In the genomic region with DNA sequence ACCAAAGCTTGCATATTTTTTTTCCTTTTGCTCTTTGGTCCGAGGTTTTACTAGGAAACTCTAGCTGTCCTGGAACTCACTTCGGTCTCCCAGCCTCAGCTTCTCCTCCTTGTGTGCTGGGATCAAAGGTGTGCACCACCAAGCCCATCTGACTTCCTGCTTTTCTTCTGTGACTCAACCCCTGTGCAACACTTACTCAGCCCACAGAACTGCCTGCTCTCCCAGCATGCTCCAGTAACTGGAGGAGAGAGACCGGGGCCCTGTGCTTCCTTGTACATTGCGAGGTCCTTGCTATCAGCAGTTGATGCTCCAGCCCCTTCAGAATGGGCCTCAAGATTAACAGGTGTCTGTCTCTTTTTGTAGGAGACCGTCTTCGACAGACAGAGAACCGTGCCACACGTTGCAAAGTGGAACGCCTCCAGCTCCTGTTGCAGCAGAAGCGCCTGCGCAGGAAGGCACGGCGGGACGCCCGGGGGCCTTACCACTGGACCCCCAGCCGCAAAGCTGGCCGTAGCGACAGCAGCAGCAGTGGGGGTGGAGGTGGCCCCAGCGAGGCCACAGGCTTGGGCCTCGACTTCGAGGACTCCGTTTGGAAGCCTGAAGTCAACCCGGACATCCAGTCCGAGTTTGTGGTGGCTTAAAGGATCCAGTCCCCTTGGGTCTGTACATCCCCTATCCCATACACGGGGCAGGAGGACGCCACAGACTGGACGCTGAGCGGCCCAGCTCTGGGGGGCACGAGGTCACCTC, we compare ENCODE assay signal across 8 mouse cellular contexts. TPM values are rescaled to one million over a fixed set of nuclear protein-coding genes. Genes with fewer than 3 reads are reported as not detected.
DNase-seq lines count a peak whose midpoint lies in the region; ATAC-seq lines count a peak whose summit lies in the region.

No protein-coding gene starts in this region.

- no peaks in the 10 kb centered on the region for H3K27me3 ChIP-seq in embryonic facial prominence, embryonic 11.5 days (ENCODE audit: control insufficient read depth, insufficient read depth, low read length)
- H3K27me3 ChIP-seq in hindbrain, embryonic 15.5 days = no peaks in the 10 kb centered on the region

- no peak overlapping the region for H3K4me2 ChIP-seq in embryonic facial prominence, embryonic 11.5 days (ENCODE audit: low read depth, low read length)
- H3K4me2 ChIP-seq in hindbrain, embryonic 15.5 days = no peak overlapping the region

- no peaks in the 10 kb centered on the region for H3K9me3 ChIP-seq in embryonic facial prominence, embryonic 11.5 days (replicated peaks; ENCODE audit: control insufficient read depth, low read length)
- no peaks in the 10 kb centered on the region for H3K9me3 ChIP-seq in hindbrain, embryonic 15.5 days

- peaks cover 48% of the 10 kb centered on the region for H3K36me3 ChIP-seq in embryonic facial prominence, embryonic 11.5 days (replicated peaks; ENCODE audit: control insufficient read depth, insufficient read depth, low read depth, low read length)
- peaks cover 46% of the 10 kb centered on the region for H3K36me3 ChIP-seq in hindbrain, embryonic 15.5 days

- intact Hi-C loops in left cerebral cortex, postnatal 36 days (cut with DNase I) = no loop called here

- peaks cover 32% of the 10 kb centered on the region for H3K4me1 ChIP-seq in embryonic facial prominence, embryonic 11.5 days (ENCODE audit: control insufficient read depth, insufficient read depth, low read length)
- H3K4me1 ChIP-seq in hindbrain, embryonic 15.5 days (replicated peaks) = peaks cover 86% of the 10 kb centered on the region

- no peak for ATAC-seq in embryonic facial prominence, embryonic 11.5 days (replicated peaks; ENCODE audit: insufficient number of reproducible peaks, low FRiP score, low TSS enrichment, low read depth)
- ATAC-seq in hindbrain, embryonic 15.5 days (ENCODE audit: low FRiP score, low read depth) = no peak

- H3K4me3 ChIP-seq in embryonic facial prominence, embryonic 11.5 days (ENCODE audit: low read depth, low read length) = no peak overlapping the region; the same call in 1 of the 2 replicates
- no peak overlapping the region for H3K4me3 ChIP-seq in hindbrain, embryonic 15.5 days

- peak overlapping the region; percentile 20; the same call in 1 of the 2 replicates for H3K27ac ChIP-seq in embryonic facial prominence, embryonic 11.5 days (replicated peaks; ENCODE audit: low read depth, low read length)
- H3K27ac ChIP-seq in hindbrain, embryonic 15.5 days (replicated peaks) = peak overlapping the region; percentile 67

- 88% methylated on average over 29 of the region's 29 CpGs for WGBS in embryonic facial prominence, embryonic 11.5 days
- 84% methylated on average over 29 of the region's 29 CpGs for WGBS in hindbrain, embryonic 15.5 days

- H3K9ac ChIP-seq in embryonic facial prominence, embryonic 11.5 days (replicated peaks; ENCODE audit: low read length) = peak overlapping the region; percentile 18; the same call in 1 of the 2 replicates
- no peak overlapping the region for H3K9ac ChIP-seq in hindbrain, embryonic 15.5 days

- peak; percentile 25 to 45 for DNase-seq in left cerebral cortex, postnatal 36 days (ENCODE audit: low spot score in 2 of 2)
- no peak for DNase-seq in left cerebral cortex, adult 9 months (ENCODE audit: low spot score in 2 of 2)
- DNase-seq in embryonic facial prominence, embryonic 11.5 days (ENCODE audit: low spot score) = no peak
- DNase-seq in naive thymus-derived CD4-positive, alpha-beta T cell, adult 2 months (ENCODE audit: low read depth) = peak; percentile 40
- DNase-seq in cerebellum, adult 8-10 months = no peak
- no peak for DNase-seq in gastrocnemius, postnatal 25 days
- no peak for DNase-seq in layer of hippocampus, adult 11-12 months (ENCODE audit: low spot score)

RNA-seq across cellular contexts. Expression of a gene that starts 8.1 kb away (rescaled TPM):
- 10 to 100 TPM; 76.2 to 78.8 TPM for total RNA-seq in left cerebral cortex, postnatal 36 days (2021)
- polyA plus RNA-seq in embryonic facial prominence, embryonic 11.5 days (2014; fragmentation: Nextera tagmentation; extraction: Ambion mirVana) = 60.3 and 62.1 TPM in 2 replicates
- 22.6 and 26.0 TPM in 2 replicates for polyA plus RNA-seq in hindbrain, embryonic 15.5 days (2015; fragmentation: Nextera tagmentation; extraction: Ambion mirVana)
- 10 to 100 TPM; 33.7 to 34.8 TPM for total RNA-seq in gastrocnemius, postnatal 25 days (2021)

RNA-seq across cellular contexts. Expression of a gene that starts 9.6 kb away (rescaled TPM):
- total RNA-seq in left cerebral cortex, postnatal 36 days (2021) = 10 to 100 TPM; 94.7 to 96.7 TPM
- polyA plus RNA-seq in embryonic facial prominence, embryonic 11.5 days (2014; fragmentation: Nextera tagmentation; extraction: Ambion mirVana) = 74.0 and 77.8 TPM in 2 replicates
- 295 and 319 TPM in 2 replicates for polyA plus RNA-seq in hindbrain, embryonic 15.5 days (2015; fragmentation: Nextera tagmentation; extraction: Ambion mirVana)
- 10 to 100 TPM; 17.3 to 21.4 TPM for total RNA-seq in gastrocnemius, postnatal 25 days (2021)

RNA-seq across cellular contexts. Expression of a gene that starts 15.5 kb away (rescaled TPM):
- total RNA-seq in left cerebral cortex, postnatal 36 days (2021) = 100 to 1,000 TPM; 431 to 463 TPM
- 6.8 and 9.0 TPM in 2 replicates for polyA plus RNA-seq in embryonic facial prominence, embryonic 11.5 days (2014; fragmentation: Nextera tagmentation; extraction: Ambion mirVana)
- 61.4 and 71.3 TPM in 2 replicates for polyA plus RNA-seq in hindbrain, embryonic 15.5 days (2015; fragmentation: Nextera tagmentation; extraction: Ambion mirVana)
- total RNA-seq in gastrocnemius, postnatal 25 days (2021) = 1 to 10 TPM; 1.2 to 1.6 TPM

RNA-seq across cellular contexts. Expression of a gene that starts 16.6 kb away (rescaled TPM):
- 1 to 10 TPM; 7.5 to 7.6 TPM for total RNA-seq in left cerebral cortex, postnatal 36 days (2021)
- polyA plus RNA-seq in embryonic facial prominence, embryonic 11.5 days (2014; fragmentation: Nextera tagmentation; extraction: Ambion mirVana) = 6.0 and 6.8 TPM in 2 replicates
- polyA plus RNA-seq in hindbrain, embryonic 15.5 days (2015; fragmentation: Nextera tagmentation; extraction: Ambion mirVana) = 10.1 and 12.7 TPM in 2 replicates
- total RNA-seq in gastrocnemius, postnatal 25 days (2021) = 1 to 10 TPM; 5.1 to 5.9 TPM

RNA-seq across cellular contexts. Expression of a gene that starts 17.7 kb away (rescaled TPM):
- 100 to 1,000 TPM; 334 to 384 TPM for total RNA-seq in left cerebral cortex, postnatal 36 days (2021)
- 360 and 371 TPM in 2 replicates for polyA plus RNA-seq in embryonic facial prominence, embryonic 11.5 days (2014; fragmentation: Nextera tagmentation; extraction: Ambion mirVana)
- polyA plus RNA-seq in hindbrain, embryonic 15.5 days (2015; fragmentation: Nextera tagmentation; extraction: Ambion mirVana) = 503 and 517 TPM in 2 replicates
- total RNA-seq in gastrocnemius, postnatal 25 days (2021) = 100 to 1,000 TPM; 634 to 665 TPM

Comparison
In these comparisons a context has a peak if more than half of its experiments do, and no peak if none do; other contexts are left out.
1. DNase-seq: peak in left cerebral cortex, postnatal 36 days (2 of 2) and naive thymus-derived CD4-positive, alpha-beta T cell, adult 2 months (single experiment); none in left cerebral cortex, adult 9 months (0 of 2), embryonic facial prominence, embryonic 11.5 days (single experiment), cerebellum, adult 8-10 months (single experiment), gastrocnemius, postnatal 25 days (single experiment) and layer of hippocampus, adult 11-12 months (single experiment).
2. RNA of a gene that starts 9.6 kb away (total RNA-seq): 94.7 to 96.7 TPM in left cerebral cortex, postnatal 36 days; 17.3 to 21.4 TPM in gastrocnemius, postnatal 25 days; every median in the first group is over 4 times any median in the second.
3. RNA of a gene that starts 15.5 kb away (total RNA-seq): 431 to 463 TPM in left cerebral cortex, postnatal 36 days; 1.2 to 1.6 TPM in gastrocnemius, postnatal 25 days; every median in the first group is over 100 times any median in the second.